Mouse (Mus musculus): ENCODE results near the gene Atat1.

DNA sequence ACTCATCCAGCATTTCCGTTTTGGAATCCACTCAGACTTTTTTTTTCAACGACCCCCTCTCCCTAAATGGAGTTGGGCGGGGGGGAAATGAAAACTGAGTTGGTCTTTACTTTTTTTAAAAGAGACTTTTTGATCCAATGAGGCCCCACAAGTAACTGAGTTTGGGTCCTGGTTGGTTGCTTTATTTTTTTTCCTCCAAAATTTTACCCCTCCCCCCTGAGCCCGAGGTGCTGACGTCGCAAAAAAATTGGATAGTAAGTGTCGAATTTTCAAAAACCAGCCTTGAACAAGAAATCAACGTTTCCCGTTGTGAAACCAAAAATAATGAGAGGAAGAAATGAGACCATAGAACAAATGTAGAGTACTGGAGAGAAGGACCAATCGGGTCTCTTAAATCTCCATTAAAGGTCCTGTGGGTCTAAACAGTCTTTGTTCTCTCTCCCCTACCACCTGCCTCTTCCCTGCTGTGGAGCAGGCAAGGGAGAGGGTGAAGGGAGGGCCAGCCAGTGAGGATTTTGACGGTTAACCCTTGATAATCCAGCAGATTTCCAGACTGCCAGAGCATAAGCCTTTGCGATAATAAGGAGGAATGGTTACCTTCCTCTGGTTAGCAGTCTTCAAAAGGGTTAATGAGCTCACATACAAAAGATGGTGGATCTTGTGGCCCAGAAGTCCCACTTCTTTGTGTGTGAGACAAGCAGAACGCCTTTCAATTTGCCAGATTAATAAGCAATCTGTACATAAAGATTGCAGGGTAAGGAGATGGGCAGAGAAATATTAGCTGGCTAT is 7.8 kb upstream of the Atat1 start:
- TF ChIP-seq CTCF (IDR thresholded peaks at IDR 0.05; ENCODE audit: low read depth, low read length) (no peak), GATA1 (IDR thresholded peaks at IDR 0.05; ENCODE audit: borderline replicate concordance, low read length) (no peak), TAL1 (conservative IDR thresholded peaks at IDR 0.05; ENCODE audit: low read depth, low read length) (no peak), GATA2 (IDR thresholded peaks at IDR 0.05; ENCODE audit: borderline replicate concordance, low read depth, low read length) (no peak), POLR2AphosphoS5 (IDR thresholded peaks at IDR 0.05; ENCODE audit: insufficient replicate concordance, low read depth, low read length) (peak; percentile 90; the same call in 1 of the 2 replicates)

Measured in G1E (cell line).